Mouse (Mus musculus): ENCODE measurements around the gene Atp6v1g1. TPM values are rescaled to one million over a fixed set of nuclear protein-coding genes. Genes with fewer than 3 reads are reported as not detected.

Atp6v1g1 gene
- polyA plus RNA-seq, 1 experiment from 2014 or later, result 319 TPM

- WGBS, result 78% methylated on average over 2 of the region's 2 CpGs
- Histone ChIP-seq H3K27me3 (no peaks in the 10 kb centered on the region), H3K9ac (no peak overlapping the region), H3K9me3 (replicated peaks) (no peaks in the 10 kb centered on the region), H3K4me2 (replicated peaks) (no peak overlapping the region), H3K4me1 (peaks cover 11% of the 10 kb centered on the region), H3K36me3 (no peaks in the 10 kb centered on the region), H3K4me3 (replicated peaks) (no peak overlapping the region), H3K27ac (replicated peaks) (no peak overlapping the region)
- ATAC-seq (ENCODE audit: insufficient number of reproducible peaks, low FRiP score, low TSS enrichment, low read depth), result no peak
Observed at GRCm38 (mm10) chr4:63586240-63586639, 41.7 kb downstream of the Atp6v1g1 start.

GRCm38 (mm10) chr4:63589987-63590386, 45.4 kb downstream of the Atp6v1g1 start:
- no peak overlapping the region for H3K9ac ChIP-seq
- H3K36me3 ChIP-seq, result no peaks in the 10 kb centered on the region
- H3K4me3 ChIP-seq (replicated peaks), result no peak overlapping the region
- no peak overlapping the region for H3K27ac ChIP-seq (replicated peaks)
- no peaks in the 10 kb centered on the region for H3K4me1 ChIP-seq
- WGBS, result 76% methylated on average over 7 of the region's 7 CpGs
- no peaks in the 10 kb centered on the region for H3K27me3 ChIP-seq
- ATAC-seq (ENCODE audit: insufficient number of reproducible peaks, low FRiP score, low TSS enrichment, low read depth), result no peak
- H3K4me2 ChIP-seq (replicated peaks), result no peak overlapping the region
- no peaks in the 10 kb centered on the region for H3K9me3 ChIP-seq (replicated peaks)

- no peak for ATAC-seq (ENCODE audit: insufficient number of reproducible peaks, low FRiP score, low TSS enrichment, low read depth)
- Histone ChIP-seq H3K27me3 (no peaks in the 10 kb centered on the region), H3K9ac (no peak overlapping the region), H3K4me3 (replicated peaks) (no peak overlapping the region), H3K27ac (replicated peaks) (no peak overlapping the region), H3K4me2 (replicated peaks) (no peak overlapping the region), H3K9me3 (replicated peaks) (no peaks in the 10 kb centered on the region), H3K36me3 (no peaks in the 10 kb centered on the region), H3K4me1 (no peaks in the 10 kb centered on the region)
- 72% methylated on average over 4 of the region's 4 CpGs for WGBS
Observed at GRCm38 (mm10) chr4:63590538-63590937, 46.0 kb downstream of the Atp6v1g1 start.

GRCm38 (mm10) chr4:63594459-63595110, 50.0 kb downstream of the Atp6v1g1 start:
- Histone ChIP-seq H3K4me1 (no peaks in the 10 kb centered on the region), H3K27me3 (no peaks in the 10 kb centered on the region), H3K9ac (no peak overlapping the region), H3K27ac (replicated peaks) (no peak overlapping the region), H3K36me3 (no peaks in the 10 kb centered on the region), H3K4me3 (replicated peaks) (no peak overlapping the region), H3K4me2 (replicated peaks) (no peak overlapping the region), H3K9me3 (replicated peaks) (no peaks in the 10 kb centered on the region)
- no peak for ATAC-seq (ENCODE audit: insufficient number of reproducible peaks, low FRiP score, low TSS enrichment, low read depth)
- 76% methylated on average over 5 of the region's 5 CpGs for WGBS

GRCm38 (mm10) chr4:63595259-63595658, 50.7 kb downstream of the Atp6v1g1 start:
- no peaks in the 10 kb centered on the region for H3K9me3 ChIP-seq (replicated peaks)
- 70% methylated on average over 10 of the region's 10 CpGs for WGBS
- no peak overlapping the region for H3K9ac ChIP-seq
- no peaks in the 10 kb centered on the region for H3K4me1 ChIP-seq
- H3K4me3 ChIP-seq (replicated peaks), result no peak overlapping the region
- no peak for ATAC-seq (ENCODE audit: insufficient number of reproducible peaks, low FRiP score, low TSS enrichment, low read depth)
- no peaks in the 10 kb centered on the region for H3K36me3 ChIP-seq
- H3K4me2 ChIP-seq (replicated peaks), result no peak overlapping the region
- no peaks in the 10 kb centered on the region for H3K27me3 ChIP-seq
- no peak overlapping the region for H3K27ac ChIP-seq (replicated peaks)

GRCm38 (mm10) chr4:63596010-63596409, 51.4 kb downstream of the Atp6v1g1 start:
- no peak overlapping the region for H3K4me3 ChIP-seq (replicated peaks)
- no peaks in the 10 kb centered on the region for H3K36me3 ChIP-seq
- 93% methylated on average over 4 of the region's 4 CpGs for WGBS
- no peaks in the 10 kb centered on the region for H3K9me3 ChIP-seq (replicated peaks)
- no peak overlapping the region for H3K27ac ChIP-seq (replicated peaks)
- H3K27me3 ChIP-seq, result no peaks in the 10 kb centered on the region
- no peak for ATAC-seq (ENCODE audit: insufficient number of reproducible peaks, low FRiP score, low TSS enrichment, low read depth)
- no peak overlapping the region for H3K9ac ChIP-seq
- no peaks in the 10 kb centered on the region for H3K4me1 ChIP-seq
- no peak overlapping the region for H3K4me2 ChIP-seq (replicated peaks)

Other genes with a start within 250 kb of the Atp6v1g1 start
- 17.0 and 22.3 TPM in 2 replicates for gene Orm1, start 200.2 kb upstream of the Atp6v1g1 start, polyA plus RNA-seq (2015; fragmentation: Nextera tagmentation; extraction: Ambion mirVana)
- not detected in 2 replicates for gene Orm3, start 188.6 kb upstream of the Atp6v1g1 start, polyA plus RNA-seq (2015; fragmentation: Nextera tagmentation; extraction: Ambion mirVana)
- gene Orm2, start 182.3 kb upstream of the Atp6v1g1 start, polyA plus RNA-seq (2015; fragmentation: Nextera tagmentation; extraction: Ambion mirVana), result 0.31 and 0.39 TPM in 2 replicates
- gene Akna, start 141.4 kb upstream of the Atp6v1g1 start, polyA plus RNA-seq (2015; fragmentation: Nextera tagmentation; extraction: Ambion mirVana), result 7.5 and 9.6 TPM in 2 replicates
- 4.9 and 5.2 TPM in 2 replicates for gene Whrn, start 48.8 kb upstream of the Atp6v1g1 start, polyA plus RNA-seq (2015; fragmentation: Nextera tagmentation; extraction: Ambion mirVana)
- 8.2 and 9.6 TPM in 2 replicates for gene Tmem268, start 14.0 kb downstream of the Atp6v1g1 start, polyA plus RNA-seq (2015; fragmentation: Nextera tagmentation; extraction: Ambion mirVana)
- not detected in 2 replicates for gene Gm11213, start 60.5 kb downstream of the Atp6v1g1 start, polyA plus RNA-seq (2015; fragmentation: Nextera tagmentation; extraction: Ambion mirVana)
- gene Tex48, start 77.7 kb downstream of the Atp6v1g1 start, polyA plus RNA-seq (2015; fragmentation: Nextera tagmentation; extraction: Ambion mirVana), result not detected in 2 replicates
- not detected in 2 replicates for gene Gm11214, start 118.6 kb downstream of the Atp6v1g1 start, polyA plus RNA-seq (2015; fragmentation: Nextera tagmentation; extraction: Ambion mirVana)
- gene Tnfsf15, start 200.3 kb downstream of the Atp6v1g1 start, polyA plus RNA-seq (2015; fragmentation: Nextera tagmentation; extraction: Ambion mirVana), result 0.09 and 0.11 TPM in 2 replicates

Measured in embryonic facial prominence, embryonic 15.5 days (tissue).